Mouse (Mus musculus) heart, postnatal 0 days (tissue): ENCODE measurements at regions not wholly inside any gene's neighbourhood (a gene's known extent, or its start where the extent isn't known, plus 50 kb on each side); places are given as distances from the start of the nearest gene placed in this dataset.

Experiments
- ATAC-seq: fragments of 200-750 bp; cut with Nextera tagmentation; 2 replicates; pipeline ENCODE4 v1.8.0; 2017; ENCODE audit warnings: low read depth, moderate number of reproducible peaks, moderate library complexity; ENCODE audit not compliant: insufficient read depth
- DNase-seq: peaks from one replicate; pipeline ENCODE4 v3.0.0-alpha.2; 2016; ENCODE audit warnings: low spot score
- H3K27ac ChIP-seq: fragments of 300-500 bp; sonication (generic); 2 replicates; pipeline ENCODE4 v1.5.1; 2014; ENCODE audit warnings: low read depth, mild to moderate bottlenecking
- H3K27me3 ChIP-seq: fragments of 300-500 bp; sonication (generic); 2 replicates; pipeline ENCODE4 v1.6.1; 2014; ENCODE audit warnings: low read length, mixed read lengths; ENCODE audit not compliant: control insufficient read depth, insufficient read depth
- H3K36me3 ChIP-seq: fragments of 300-500 bp; sonication (generic); replicated peaks from 2 replicates; pipeline ENCODE4 v1.6.1; 2014; ENCODE audit warnings: low read length, mixed read lengths; ENCODE audit not compliant: control insufficient read depth, insufficient read depth
- H3K4me1 ChIP-seq: fragments of 300-500 bp; sonication (generic); 2 replicates; pipeline ENCODE4 v1.6.1; 2014; ENCODE audit warnings: antibody characterized with exemption; ENCODE audit not compliant: control insufficient read depth, insufficient read depth
- H3K4me2 ChIP-seq: fragments of 300-500 bp; sonication (generic); 2 replicates; pipeline ENCODE4 v1.6.1; 2014; ENCODE audit warnings: low read depth, mild to moderate bottlenecking, low read length, moderate library complexity
- H3K4me3 ChIP-seq: fragments of 300-500 bp; sonication (generic); 2 replicates; pipeline ENCODE4 v1.5.1; 2014; ENCODE audit warnings: low read depth, low read length
- H3K9ac ChIP-seq: fragments of 300-500 bp; sonication (generic); replicated peaks from 2 replicates; pipeline ENCODE4 v1.6.1; 2014; ENCODE audit warnings: low read depth, low read length, mixed read lengths
- H3K9me3 ChIP-seq: fragments of 300-500 bp; sonication (generic); replicated peaks from 2 replicates; pipeline ENCODE4 v1.6.1; 2016; ENCODE audit warnings: low read length; ENCODE audit not compliant: control insufficient read depth
- CTCF ChIP-seq: IDR thresholded peaks from 2 replicates; pipeline ENCODE4 v1.5.1; 2016; ENCODE audit warnings: antibody characterized with exemption, control low read depth, low read depth
- EP300 ChIP-seq: IDR thresholded peaks from 2 replicates; pipeline ENCODE4 v1.6.1; 2016; ENCODE audit warnings: antibody characterized with exemption, low read depth
- WGBS: fragments of 180-500 bp; shearing (Covaris S2); extraction: QIAGEN DNeasy Blood & Tissue Kit; methylation state at CpG from one replicate; pipeline ENCODE4 v1.1.7; 2014; 5-methylcytosine and 5-hydroxymethylcytosine counted together

GRCm38 (mm10) chr12:71416968-71417367 is 107.3 kb downstream of the Dact1 start:
- Histone ChIP-seq H3K4me3 (no peak overlapping the region), H3K4me2 (no peak overlapping the region), H3K9ac (no peak overlapping the region), H3K27me3 (no peaks in the 10 kb centered on the region), H3K4me1 (no peaks in the 10 kb centered on the region), H3K9me3 (no peaks in the 10 kb centered on the region), H3K36me3 (no peaks in the 10 kb centered on the region), H3K27ac (no peak overlapping the region)
- no peak for DNase-seq
- no peak for TF ChIP-seq EP300
- 65% methylated on average over 2 of the region's 2 CpGs for WGBS
- no peak for ATAC-seq

DNA sequence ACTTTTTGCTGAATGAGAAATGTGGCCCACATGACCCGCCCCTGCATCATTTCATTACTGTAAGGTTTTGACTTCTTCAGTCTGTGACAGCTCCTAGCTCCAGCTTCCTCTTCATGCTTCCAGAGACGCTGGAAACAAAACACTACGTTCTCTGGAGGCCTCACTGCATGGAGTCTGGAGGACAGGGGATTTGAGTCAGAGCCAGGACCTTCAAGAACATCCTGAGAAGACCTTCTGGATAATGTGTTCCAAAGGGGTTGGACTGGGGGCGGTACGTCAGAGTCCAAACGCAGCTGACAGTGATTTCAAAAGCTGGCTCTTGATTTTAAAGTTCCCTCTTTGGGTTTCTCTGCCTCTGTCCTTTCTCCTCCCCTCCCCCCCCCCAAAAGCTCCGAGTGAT is 108.5 kb downstream of the Dact1 start:
- Histone ChIP-seq H3K4me2 (no peak overlapping the region), H3K4me3 (no peak overlapping the region), H3K27ac (no peak overlapping the region), H3K9me3 (no peaks in the 10 kb centered on the region), H3K36me3 (no peaks in the 10 kb centered on the region), H3K9ac (no peak overlapping the region), H3K4me1 (no peaks in the 10 kb centered on the region), H3K27me3 (no peaks in the 10 kb centered on the region)
- ATAC-seq (no peak), DNase-seq (peak; percentile 16)
- TF ChIP-seq EP300 (no peak), CTCF (no peak)
- WGBS: 61% methylated on average over 7 of the region's 7 CpGs

GRCm38 (mm10) chr12:71419161-71419560 is 109.5 kb downstream of the Dact1 start:
- TF ChIP-seq EP300 (no peak), CTCF (no peak)
- Histone ChIP-seq H3K9me3 (no peaks in the 10 kb centered on the region), H3K4me2 (no peak overlapping the region), H3K27ac (no peak overlapping the region), H3K36me3 (no peaks in the 10 kb centered on the region), H3K27me3 (no peaks in the 10 kb centered on the region), H3K4me3 (no peak overlapping the region), H3K4me1 (no peaks in the 10 kb centered on the region), H3K9ac (no peak overlapping the region)
- WGBS: 54% methylated on average over 4 of the region's 4 CpGs
- ATAC-seq: no peak
- no peak for DNase-seq

GRCm38 (mm10) chr12:71426023-71426719 is 116.5 kb downstream of the Dact1 start:
- 19% methylated on average over 10 of the region's 10 CpGs for WGBS
- H3K27ac ChIP-seq: no peak overlapping the region
- DNase-seq (no peak), ATAC-seq (no peak)
- no peak overlapping the region for H3K4me2 ChIP-seq
- H3K27me3 ChIP-seq: no peaks in the 10 kb centered on the region
- no peak overlapping the region for H3K9ac ChIP-seq
- TF ChIP-seq CTCF (no peak), EP300 (no peak)
- no peaks in the 10 kb centered on the region for H3K36me3 ChIP-seq
- H3K9me3 ChIP-seq: no peaks in the 10 kb centered on the region
- no peak overlapping the region for H3K4me3 ChIP-seq
- H3K4me1 ChIP-seq: peaks cover 11% of the 10 kb centered on the region

DNA sequence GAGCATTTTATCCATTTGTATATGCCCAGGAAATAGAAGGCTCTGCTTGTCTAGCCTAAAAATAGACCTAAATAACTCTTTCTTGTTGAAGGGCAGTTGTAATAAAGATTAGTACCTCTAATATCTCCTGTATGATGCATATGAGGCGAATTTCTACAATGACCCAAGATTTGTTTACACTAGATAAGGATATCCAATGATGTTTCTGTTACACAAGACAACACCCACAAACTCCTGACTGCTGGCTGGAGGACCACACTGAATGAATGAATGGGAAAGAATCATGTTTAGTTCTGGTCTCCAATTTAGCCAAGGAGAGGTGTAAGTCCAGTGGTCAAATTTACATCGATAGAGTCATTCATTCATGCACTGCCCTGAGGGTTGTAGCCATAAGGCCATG is 118.3 kb downstream of the Dact1 start:
- Histone ChIP-seq H3K4me2 (no peak overlapping the region), H3K27ac (no peak overlapping the region), H3K4me3 (no peak overlapping the region), H3K36me3 (no peaks in the 10 kb centered on the region), H3K27me3 (no peaks in the 10 kb centered on the region), H3K9ac (no peak overlapping the region), H3K4me1 (peaks cover 11% of the 10 kb centered on the region), H3K9me3 (no peaks in the 10 kb centered on the region)
- ATAC-seq (no peak), DNase-seq (no peak)
- 39% methylated on average over 2 of the region's 2 CpGs for WGBS
- TF ChIP-seq CTCF (no peak), EP300 (no peak)

GRCm38 (mm10) chr12:71429561-71430200 is 120.0 kb downstream of the Dact1 start:
- Histone ChIP-seq H3K36me3 (no peaks in the 10 kb centered on the region), H3K27ac (no peak overlapping the region), H3K4me1 (peaks cover 11% of the 10 kb centered on the region), H3K9me3 (no peaks in the 10 kb centered on the region), H3K27me3 (no peaks in the 10 kb centered on the region), H3K4me2 (no peak overlapping the region), H3K9ac (no peak overlapping the region), H3K4me3 (no peak overlapping the region)
- DNase-seq (no peak), ATAC-seq (no peak)
- TF ChIP-seq EP300: no peak
- TF ChIP-seq CTCF: no peak
- 67% methylated on average over 13 of the region's 13 CpGs for WGBS
